ENCODE assay signal across 22 mouse cellular contexts in the genomic region with DNA sequence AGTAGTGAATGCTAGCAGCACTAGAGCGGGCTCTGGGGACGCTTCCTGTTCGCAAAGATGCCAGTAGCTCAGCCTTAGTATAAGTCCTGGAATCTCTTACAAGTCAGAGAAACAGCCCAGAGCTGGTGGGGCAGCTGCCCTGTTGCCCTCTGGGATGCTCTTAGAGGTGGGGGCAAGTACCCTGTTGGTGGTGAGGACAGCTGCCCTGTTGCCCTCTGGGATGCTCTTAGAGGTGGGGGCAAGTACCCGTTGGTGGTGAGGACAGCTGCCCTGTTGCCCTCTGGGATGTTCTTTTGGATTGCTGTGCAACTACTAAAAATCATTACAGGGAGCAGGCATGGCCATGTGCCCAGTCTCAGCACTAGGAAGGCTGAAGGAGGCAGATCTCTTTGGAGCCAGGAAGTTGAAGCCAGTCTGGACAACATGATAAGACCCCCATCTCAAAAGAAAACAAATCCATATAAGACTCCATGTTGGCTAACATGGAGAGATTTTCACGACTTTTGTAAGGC.
DNase-seq lines count a peak whose midpoint lies in the region; ATAC-seq lines count a peak whose summit lies in the region.
"Had no signal": no experiment of that assay in that cellular context is flagged by ENCODE, and none has a peak within 500 bp of the region (broad histone marks: within the 10 kb centered on the region; RNA-seq: fewer than 3 reads in every experiment).

No protein-coding gene starts in this region.

- ATAC-seq in kidney, embryonic 15.5 days (replicated peaks; ENCODE audit: low FRiP score): no peak
- no peak for ATAC-seq in kidney, embryonic 16.5 days (ENCODE audit: low FRiP score, low TSS enrichment)
- ATAC-seq: forebrain, embryonic 14.5 days had no signal

- peak; percentile 36 for DNase-seq in kidney, adult 11 months
- DNase-seq in kidney, adult 8-10 months: peak; percentile 37 to 44
- DNase-seq in kidney, adult 18-20 months: no peak
- peak; percentile 51 to 75 for DNase-seq in kidney, postnatal 25 days
- DNase-seq: adrenal gland, adult 2 months; adrenal gland, postnatal 10 days; adrenal gland, postnatal 25 days; cerebellum, adult 11 months; cerebellum, adult 18-20 months; cerebellum, adult 8-10 months; cerebellum, adult 9-11 months; cerebellum, postnatal 14 days; cerebellum, postnatal 36 days; embryo, embryonic 11 days had no signal

- H3K4me1 ChIP-seq in kidney, embryonic 15.5 days: peaks cover 3% of the 10 kb centered on the region; the same call in 1 of the 2 replicates
- no peaks in the 10 kb centered on the region for H3K4me1 ChIP-seq in kidney, embryonic 16.5 days (ENCODE audit: insufficient read depth, low read length)
- H3K4me1 ChIP-seq: embryonic facial prominence, embryonic 13.5 days; embryonic facial prominence, embryonic 15.5 days; forebrain, embryonic 10.5 days; forebrain, embryonic 12.5 days had no signal

- no peak overlapping the region for H3K4me3 ChIP-seq in kidney, embryonic 15.5 days (replicated peaks)
- H3K4me3 ChIP-seq in kidney, embryonic 16.5 days (ENCODE audit: low read length): no peak overlapping the region
- H3K4me3 ChIP-seq: embryonic facial prominence, embryonic 13.5 days; embryonic facial prominence, embryonic 15.5 days; erythroblast, embryonic 14.5 days; forebrain, embryonic 10.5 days; forebrain, embryonic 12.5 days had no signal

- no peak overlapping the region for H3K27ac ChIP-seq in kidney, embryonic 15.5 days
- H3K27ac ChIP-seq in kidney, embryonic 16.5 days (ENCODE audit: low read length): no peak overlapping the region
- H3K27ac ChIP-seq: embryonic facial prominence, embryonic 13.5 days; embryonic facial prominence, embryonic 15.5 days; forebrain, embryonic 10.5 days; forebrain, embryonic 12.5 days had no signal

- no peaks in the 10 kb centered on the region for H3K9me3 ChIP-seq in kidney, embryonic 15.5 days (replicated peaks)
- H3K9me3 ChIP-seq in kidney, embryonic 16.5 days (ENCODE audit: low read length): no peaks in the 10 kb centered on the region
- H3K9me3 ChIP-seq: embryonic facial prominence, embryonic 13.5 days; embryonic facial prominence, embryonic 15.5 days; forebrain, embryonic 10.5 days; forebrain, embryonic 12.5 days had no signal

- WGBS in kidney, embryonic 15.5 days: 79% methylated on average over 5 of the region's 5 CpGs
- 87% methylated on average over 5 of the region's 5 CpGs for WGBS in kidney, embryonic 16.5 days

- H3K9ac ChIP-seq in kidney, embryonic 15.5 days: no peak overlapping the region
- H3K9ac ChIP-seq in kidney, embryonic 16.5 days (replicated peaks; ENCODE audit: low read length): no peak overlapping the region
- H3K9ac ChIP-seq: embryonic facial prominence, embryonic 13.5 days; embryonic facial prominence, embryonic 15.5 days; forebrain, embryonic 12.5 days had no signal

- no peak overlapping the region for H3K4me2 ChIP-seq in kidney, embryonic 15.5 days
- no peak overlapping the region for H3K4me2 ChIP-seq in kidney, embryonic 16.5 days (replicated peaks; ENCODE audit: low read depth, low read length)
- H3K4me2 ChIP-seq: embryonic facial prominence, embryonic 13.5 days; embryonic facial prominence, embryonic 15.5 days; forebrain, embryonic 12.5 days had no signal

- H3K36me3 ChIP-seq in kidney, embryonic 15.5 days: no peaks in the 10 kb centered on the region
- no peaks in the 10 kb centered on the region for H3K36me3 ChIP-seq in kidney, embryonic 16.5 days (ENCODE audit: insufficient read depth, low read length)
- H3K36me3 ChIP-seq: embryonic facial prominence, embryonic 13.5 days; embryonic facial prominence, embryonic 15.5 days; forebrain, embryonic 10.5 days; forebrain, embryonic 12.5 days had no signal

- H3K27me3 ChIP-seq in kidney, embryonic 15.5 days: no peaks in the 10 kb centered on the region
- no peaks in the 10 kb centered on the region for H3K27me3 ChIP-seq in kidney, embryonic 16.5 days (ENCODE audit: insufficient read depth, low read length)
- H3K27me3 ChIP-seq: embryonic facial prominence, embryonic 13.5 days; embryonic facial prominence, embryonic 15.5 days had no signal
